Mouse (Mus musculus) adrenal gland, adult 2 months (tissue): Measurements from ENCODE around the gene Mettl7a2. TPM values are rescaled to one million over a fixed set of nuclear protein-coding genes. Genes with fewer than 3 reads are reported as not detected.
"Not testable (repeated sequence)": the region's sequence is repeated elsewhere in the genome, so short reads cannot be mapped to it uniquely, and the experiment has no call there.

ENCODE experiments used
- DNase-seq: peaks from one replicate; pipeline ENCODE4 v3.0.0; 2021
- polyA plus RNA-seq: library from polyadenylated mRNA; depleted of rRNA; stranded (reverse); fragments of >200 nt; gene quantifications from 2 replicates; pipeline ENCODE4 v1.2.3, GENCODE M21; 2012
- total RNA-seq, 2 experiments: library from RNA; stranded (reverse); gene quantifications; 2 replicates each; pipeline ENCODE4 v1.2.3; 2021

Mettl7a2 gene
- total and polyA plus RNA-seq, 3 experiments: 0.78 to 3.6 TPM; not detected in 1

DNA sequence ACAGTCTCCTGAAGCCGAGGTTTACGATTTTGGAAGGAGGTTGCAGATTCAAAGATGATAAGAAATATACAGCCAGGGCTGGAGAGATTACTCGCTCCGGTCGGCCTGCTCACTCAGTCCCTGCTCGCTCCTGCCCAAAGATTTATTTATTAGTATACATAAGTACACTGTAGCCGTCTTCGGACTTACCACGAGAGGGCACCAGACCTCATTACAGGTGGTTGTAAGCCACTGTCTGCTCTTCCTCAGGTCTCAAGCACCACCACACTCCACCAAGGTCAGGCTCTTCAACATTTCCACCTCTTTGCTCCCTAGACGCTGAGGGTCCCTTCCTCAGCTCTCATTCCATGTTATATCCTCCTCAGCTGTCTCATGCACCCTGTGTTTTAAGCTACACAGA, 15.2 kb upstream of the Mettl7a2 start:
- DNase-seq: peak; percentile 46

- not testable (repeated sequence) for DNase-seq
Measured at GRCm38 (mm10) chr15:100341314-100341980, 11.6 kb upstream of the Mettl7a2 start.

- DNase-seq: peak; percentile 46
Measured at GRCm38 (mm10) chr15:100345484-100345883, 7.5 kb upstream of the Mettl7a2 start.

- DNase-seq: no peak
Measured at GRCm38 (mm10) chr15:100346761-100347160, 6.2 kb upstream of the Mettl7a2 start.

DNA sequence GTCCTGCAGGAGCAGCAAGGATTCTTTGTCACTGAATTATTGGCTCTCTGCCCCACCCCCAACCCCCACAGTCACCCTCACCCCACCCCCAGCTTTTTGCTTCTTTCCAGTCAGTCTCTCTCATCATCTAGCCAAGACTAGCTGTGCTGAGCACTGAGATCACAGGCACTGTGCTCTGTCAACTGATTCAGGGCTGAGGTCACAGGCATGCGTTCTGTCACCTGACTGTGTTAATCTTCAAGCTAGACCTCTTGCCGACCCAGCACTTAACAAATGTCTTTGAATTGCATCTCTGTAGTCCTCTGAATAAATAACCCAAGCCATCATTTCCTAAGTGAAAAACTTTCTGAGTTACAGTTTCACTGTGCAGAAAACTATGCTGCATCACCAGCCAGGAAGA, 3.5 kb upstream of the Mettl7a2 start:
- no peak for DNase-seq

GRCm38 (mm10) chr15:100351501-100352060, 1.4 kb upstream of the Mettl7a2 start:
- DNase-seq: no peak

DNA sequence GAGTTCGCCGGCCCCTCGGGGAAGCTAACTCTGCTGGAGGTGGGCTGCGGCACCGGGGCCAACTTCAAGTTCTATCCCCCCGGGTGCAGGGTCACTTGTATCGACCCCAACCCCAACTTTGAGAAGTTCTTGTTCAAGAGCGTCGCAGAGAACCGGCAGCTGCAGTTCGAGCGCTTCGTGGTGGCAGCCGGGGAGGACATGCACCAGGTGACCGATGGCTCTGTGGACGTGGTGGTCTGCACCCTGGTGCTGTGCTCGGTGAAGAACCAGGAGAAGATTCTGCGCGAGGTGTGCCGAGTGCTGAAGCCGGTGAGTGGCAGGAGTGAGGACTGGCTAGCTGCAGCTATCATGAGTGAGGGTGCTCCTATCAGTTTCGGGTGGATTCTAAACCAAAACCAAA, 399 bp downstream of the Mettl7a2 start:
- not testable (repeated sequence) for DNase-seq

GRCm38 (mm10) chr15:100355876-100356275, 2.9 kb downstream of the Mettl7a2 start:
- no peak for DNase-seq

- DNase-seq: no peak
Measured at GRCm38 (mm10) chr15:100364242-100364641, 11.2 kb downstream of the Mettl7a2 start, which contains the start of gene Higd1c. Gene Higd1c (plus strand): TSS chr15:100364542.

DNA sequence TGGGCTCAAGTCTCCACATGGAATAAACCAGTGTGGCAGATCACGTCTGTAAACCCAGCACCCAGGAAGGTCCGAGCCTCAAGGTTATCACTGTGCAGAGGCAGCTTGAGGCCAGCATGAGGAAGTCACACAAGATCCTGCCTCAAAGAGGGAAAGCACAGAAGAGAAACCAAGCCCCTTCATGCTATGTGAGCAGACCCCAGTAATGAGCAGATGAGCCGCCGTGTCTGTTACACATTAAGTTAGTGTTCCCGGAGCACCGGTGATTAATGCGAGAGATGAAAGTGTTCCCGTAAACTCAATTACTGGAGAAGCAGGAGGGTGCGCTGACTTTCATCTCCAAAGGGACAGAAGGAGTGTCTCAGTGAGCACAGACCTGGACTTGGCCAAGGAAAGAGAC, 13.0 kb downstream of the Mettl7a2 start:
- DNase-seq: not testable (repeated sequence)

DNA sequence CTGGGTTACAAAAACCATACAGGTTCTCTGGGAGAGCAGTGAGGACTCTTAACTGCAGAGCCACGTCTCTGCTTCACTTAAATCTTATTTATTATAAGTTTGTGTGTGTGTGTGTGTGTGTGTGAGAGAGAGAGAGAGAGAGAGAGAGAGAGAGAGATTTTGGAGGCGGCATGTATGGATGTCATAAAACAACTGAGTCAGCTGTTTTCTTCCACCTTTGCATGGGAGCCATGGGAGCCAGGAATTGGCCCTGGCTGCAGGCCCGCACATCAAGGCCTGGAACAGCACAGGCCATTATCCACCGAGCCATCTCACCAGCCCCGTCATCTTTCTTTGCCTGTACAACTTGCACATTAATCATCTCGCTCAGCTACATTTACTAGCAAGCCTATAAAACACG, 14.1 kb downstream of the Mettl7a2 start:
- DNase-seq: no peak

- DNase-seq: peak; percentile 52
Measured at GRCm38 (mm10) chr15:100375066-100375465, 22.1 kb downstream of the Mettl7a2 start.

DNA sequence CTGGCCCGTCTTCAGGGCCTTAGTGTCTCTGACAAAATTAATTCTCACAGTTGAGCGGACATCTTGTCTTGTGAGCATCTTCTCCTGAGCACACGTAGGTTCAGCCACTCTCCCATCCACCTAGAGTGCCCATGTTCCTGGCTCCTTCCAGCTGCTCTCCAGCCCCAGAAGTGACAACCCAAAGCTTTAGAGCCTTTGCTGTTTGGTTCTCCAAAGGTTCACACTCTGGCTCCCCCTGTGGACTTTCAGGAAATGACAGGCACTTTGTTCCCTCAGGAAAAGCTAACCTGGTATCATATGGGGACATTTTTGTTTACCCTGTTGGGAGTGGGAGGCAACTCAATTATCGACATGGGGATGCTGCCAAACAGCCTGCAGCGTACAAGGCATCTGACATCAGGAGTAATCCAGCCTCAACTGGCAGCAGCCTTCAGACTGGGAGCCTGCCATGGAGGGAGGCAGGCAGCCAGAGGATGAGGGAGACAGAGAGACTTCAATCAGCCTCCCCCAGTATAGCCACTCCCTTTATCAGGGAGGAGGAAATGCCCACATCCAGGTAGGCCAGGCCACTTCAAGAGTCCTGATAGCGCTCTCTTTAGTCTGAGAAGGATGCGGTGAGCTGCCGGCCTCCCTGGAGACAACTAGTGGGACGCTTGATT, 25.0 kb downstream of the Mettl7a2 start:
- peak; percentile 32 for DNase-seq

DNA sequence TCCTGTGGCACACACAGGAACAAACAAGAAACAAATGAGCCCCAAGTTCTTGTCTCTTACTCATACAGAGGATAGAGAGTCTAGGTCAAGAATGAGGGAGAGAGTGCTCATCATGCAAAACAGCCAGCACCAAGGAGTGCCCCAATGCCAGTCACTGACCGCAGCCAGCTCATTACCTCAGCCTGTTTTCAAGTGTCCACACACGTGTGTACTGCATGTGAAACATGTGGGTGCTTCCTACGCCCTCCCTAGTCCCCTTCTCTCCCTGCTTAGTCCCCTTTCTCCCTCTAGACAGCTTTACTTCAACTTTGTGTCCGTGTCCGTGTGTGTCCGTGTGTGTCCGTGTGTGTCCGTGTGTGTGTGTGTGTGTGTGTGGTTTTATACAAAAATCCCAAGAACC, 26.7 kb downstream of the Mettl7a2 start:
- DNase-seq: no peak

- DNase-seq: no peak
Measured at GRCm38 (mm10) chr15:100380104-100380503, 27.1 kb downstream of the Mettl7a2 start.

GRCm38 (mm10) chr15:100385705-100386104, 32.7 kb downstream of the Mettl7a2 start:
- DNase-seq: no peak

GRCm38 (mm10) chr15:100387544-100388223, 34.7 kb downstream of the Mettl7a2 start:
- DNase-seq: no peak

DNA sequence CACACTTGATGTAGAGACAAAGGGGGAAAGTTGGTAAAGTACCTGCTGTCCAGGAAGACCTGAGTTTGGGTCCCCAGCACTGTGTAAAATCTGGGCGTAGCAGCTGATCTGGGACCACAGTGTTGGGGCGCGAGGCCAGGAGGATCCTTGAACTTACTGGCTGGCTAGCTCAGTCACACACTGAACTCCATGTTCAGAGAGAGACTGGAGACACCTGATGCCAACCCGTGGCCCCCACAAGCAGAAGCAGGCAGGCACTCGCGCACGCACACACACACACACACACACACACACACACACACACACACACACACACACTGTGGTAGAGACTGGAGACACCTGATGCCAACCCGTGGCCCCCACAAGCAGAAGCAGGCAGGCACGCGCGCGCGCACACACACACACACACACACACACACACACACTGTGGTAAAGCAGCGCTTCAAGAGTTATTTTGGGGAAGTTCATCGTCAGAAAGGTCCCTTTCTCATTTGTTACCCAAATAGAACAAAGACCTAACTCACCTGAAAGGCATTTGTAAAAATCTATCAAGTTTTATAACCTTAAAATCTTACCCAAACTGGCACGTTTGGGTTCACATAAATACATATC, 35.3 kb downstream of the Mettl7a2 start:
- DNase-seq: no peak

GRCm38 (mm10) chr15:100388886-100389285, 35.9 kb downstream of the Mettl7a2 start:
- peak; percentile 58 for DNase-seq

GRCm38 (mm10) chr15:100391066-100391465, 38.1 kb downstream of the Mettl7a2 start:
- no peak for DNase-seq

DNA sequence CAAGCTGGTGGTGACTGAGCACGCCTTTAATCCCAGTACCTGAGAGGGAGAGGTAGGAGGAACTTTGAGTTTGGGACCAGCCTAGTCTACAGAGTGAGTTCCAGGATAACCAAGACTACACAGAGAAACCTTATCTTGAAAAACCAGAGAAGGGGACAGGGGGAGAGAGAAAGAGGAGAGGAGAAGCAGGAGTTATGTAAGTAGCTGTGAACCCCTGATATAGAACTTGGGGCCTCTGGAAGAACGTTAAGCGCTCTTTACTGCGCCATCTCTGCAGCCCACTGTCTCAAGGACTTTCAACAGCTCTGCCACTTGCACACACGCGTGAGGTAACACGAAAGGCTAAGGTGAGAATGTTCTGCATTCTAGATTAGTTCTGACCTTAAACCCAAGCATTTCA, 38.6 kb downstream of the Mettl7a2 start:
- DNase-seq: no peak

DNA sequence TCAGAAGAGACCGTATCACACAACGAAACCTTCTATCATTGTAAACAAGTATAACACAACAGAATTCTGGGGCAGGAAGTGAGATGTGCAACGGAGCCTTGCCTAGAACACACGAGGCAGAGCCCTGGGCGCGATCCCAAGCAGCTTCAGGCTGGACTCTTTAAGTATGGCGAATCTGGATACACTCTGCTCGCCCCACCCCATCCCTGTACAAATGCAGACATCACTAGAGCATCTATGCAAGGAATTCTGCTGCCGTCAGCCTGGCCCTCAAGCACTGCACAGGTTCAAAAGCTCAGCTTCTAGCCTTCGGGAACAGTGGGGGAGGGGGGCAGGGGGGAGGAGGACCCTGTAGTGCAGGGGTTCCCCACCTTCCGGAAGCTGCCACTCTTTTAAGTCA, 40.0 kb downstream of the Mettl7a2 start:
- no peak for DNase-seq
